ENCODE assay signal across 9 mouse cellular contexts in the genomic region with DNA sequence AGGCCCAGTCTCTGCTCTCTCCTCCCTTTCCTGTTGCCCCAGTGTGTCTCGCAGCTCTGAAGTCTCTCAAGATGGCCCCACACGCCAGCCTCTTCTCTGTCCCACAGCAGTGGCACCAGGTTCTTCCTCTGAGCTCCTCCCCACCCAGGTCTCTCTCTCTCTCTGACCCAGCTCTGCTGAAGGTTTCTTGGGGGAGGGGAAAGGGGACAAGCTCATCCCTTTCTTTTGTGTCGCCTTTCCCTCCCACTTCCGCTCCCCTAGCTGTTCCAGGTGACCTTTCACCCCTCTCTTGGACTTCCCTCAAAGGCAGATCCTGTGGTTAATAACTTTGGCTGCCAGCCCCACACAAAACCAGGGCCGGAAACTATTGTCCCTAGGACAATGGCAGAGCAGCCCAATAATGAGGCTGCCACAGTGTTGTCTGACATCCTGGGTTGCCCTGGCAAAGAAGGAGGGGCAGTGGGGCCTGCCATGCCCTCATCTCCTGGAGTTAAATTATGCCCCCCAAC. TPM values are rescaled to one million over a fixed set of nuclear protein-coding genes. Genes with fewer than 3 reads are reported as not detected.
A peak's percentile ranks its signal among the peaks of the same experiment; 100 is the strongest.
DNase-seq lines count a peak whose midpoint lies in the region; ATAC-seq and TF ChIP-seq lines count a peak whose summit lies in the region.
"Had no signal": no experiment of that assay in that cellular context is flagged by ENCODE, and none has a peak within 500 bp of the region (broad histone marks: within the 10 kb centered on the region; RNA-seq: fewer than 3 reads in every experiment).

No protein-coding gene starts in this region.

- peak; percentile 48 for DNase-seq in embryonic facial prominence, embryonic 10.5 days (ENCODE audit: low spot score)
- DNase-seq in hindbrain, embryonic 10.5 days (ENCODE audit: low spot score): peak; percentile 87
- DNase-seq in lung, adult 2 months: peak; percentile 5
- DNase-seq in retina, postnatal 1 day: peak; percentile 95
- no peak for DNase-seq in cerebellum, adult 8-10 months
- DNase-seq in left cerebral cortex, postnatal 36 days (ENCODE audit: low spot score in 2 of 2): no peak

- no peaks in the 10 kb centered on the region for H3K9me3 ChIP-seq in intestine, embryonic 15.5 days
- H3K9me3 ChIP-seq in intestine, embryonic 16.5 days (ENCODE audit: control insufficient read depth, low read length): no peaks in the 10 kb centered on the region
- no peaks in the 10 kb centered on the region for H3K9me3 ChIP-seq in embryonic facial prominence, embryonic 10.5 days
- H3K9me3 ChIP-seq in hindbrain, embryonic 10.5 days: no peaks in the 10 kb centered on the region

- H3K36me3 ChIP-seq in intestine, embryonic 15.5 days: no peaks in the 10 kb centered on the region
- no peaks in the 10 kb centered on the region for H3K36me3 ChIP-seq in intestine, embryonic 16.5 days (ENCODE audit: control insufficient read depth, insufficient read depth, low read length)
- H3K36me3 ChIP-seq in embryonic facial prominence, embryonic 10.5 days (replicated peaks): no peaks in the 10 kb centered on the region
- no peaks in the 10 kb centered on the region for H3K36me3 ChIP-seq in hindbrain, embryonic 10.5 days

- H3K4me1 ChIP-seq in intestine, embryonic 15.5 days (replicated peaks): no peaks in the 10 kb centered on the region
- no peaks in the 10 kb centered on the region for H3K4me1 ChIP-seq in intestine, embryonic 16.5 days (ENCODE audit: control insufficient read depth, insufficient read depth, low read length)
- peaks cover 22% of the 10 kb centered on the region for H3K4me1 ChIP-seq in embryonic facial prominence, embryonic 10.5 days
- H3K4me1 ChIP-seq in hindbrain, embryonic 10.5 days (replicated peaks): peaks cover 27% of the 10 kb centered on the region
- H3K4me1 ChIP-seq in lung, adult 2 months (ENCODE audit: control insufficient read depth, insufficient read depth, low read length): no peaks in the 10 kb centered on the region

- peak; percentile 47; the same call in 1 of the 2 replicates for ATAC-seq in intestine, embryonic 15.5 days
- no peak for ATAC-seq in intestine, embryonic 16.5 days

- no peak overlapping the region for H3K4me3 ChIP-seq in intestine, embryonic 15.5 days (replicated peaks)
- H3K4me3 ChIP-seq in intestine, embryonic 16.5 days (ENCODE audit: low read length): no peak overlapping the region
- no peak overlapping the region for H3K4me3 ChIP-seq in embryonic facial prominence, embryonic 10.5 days
- 0 out of 2 replicates have a peak overlapping the region, but pooled peaks have one; percentile 13 for H3K4me3 ChIP-seq in hindbrain, embryonic 10.5 days
- no peak overlapping the region for H3K4me3 ChIP-seq in lung, adult 2 months (replicated peaks; ENCODE audit: extremely low read depth, low read depth, low read length)

- no peak overlapping the region for H3K4me2 ChIP-seq in intestine, embryonic 15.5 days (replicated peaks)
- no peak overlapping the region for H3K4me2 ChIP-seq in intestine, embryonic 16.5 days (ENCODE audit: low read depth, low read length)

- H3K27me3 ChIP-seq in intestine, embryonic 15.5 days (replicated peaks): no peaks in the 10 kb centered on the region
- no peaks in the 10 kb centered on the region for H3K27me3 ChIP-seq in intestine, embryonic 16.5 days (replicated peaks; ENCODE audit: control insufficient read depth, insufficient read depth, low read length)
- H3K27me3 ChIP-seq in embryonic facial prominence, embryonic 10.5 days (replicated peaks; ENCODE audit: low read depth, poor library complexity, severe bottlenecking): peaks cover 42% of the 10 kb centered on the region
- peaks cover 94% of the 10 kb centered on the region for H3K27me3 ChIP-seq in hindbrain, embryonic 10.5 days (ENCODE audit: insufficient read depth, poor library complexity, severe bottlenecking)

- TF ChIP-seq CTCF in lung, adult 2 months (IDR thresholded peaks at IDR 0.05; ENCODE audit: insufficient read depth, low read length): no peak

- TF ChIP-seq POLR2A in lung, adult 2 months (IDR thresholded peaks at IDR 0.05; ENCODE audit: borderline replicate concordance, extremely low read depth, low read depth, low read length): no peak

- no peak overlapping the region for H3K27ac ChIP-seq in intestine, embryonic 15.5 days
- H3K27ac ChIP-seq in intestine, embryonic 16.5 days (ENCODE audit: low read length): no peak overlapping the region
- 0 out of 2 replicates have a peak overlapping the region, but pooled peaks have one; percentile 12 for H3K27ac ChIP-seq in embryonic facial prominence, embryonic 10.5 days (replicated peaks)
- peak overlapping the region; percentile 75 for H3K27ac ChIP-seq in hindbrain, embryonic 10.5 days
- H3K27ac ChIP-seq: macrophage had no signal

- WGBS in intestine, embryonic 15.5 days: 64% methylated on average over 5 of the region's 5 CpGs
- WGBS in intestine, embryonic 16.5 days: 58% methylated on average over 5 of the region's 5 CpGs
- WGBS in embryonic facial prominence, embryonic 10.5 days: 23% methylated on average over 5 of the region's 5 CpGs
- 16% methylated on average over 5 of the region's 5 CpGs for WGBS in hindbrain, embryonic 10.5 days
- WGBS in lung, adult 2 months: 40% methylated on average over 5 of the region's 5 CpGs

- intact Hi-C loops in left cerebral cortex, postnatal 36 days (cut with DNase I): no loop called here

- H3K9ac ChIP-seq in intestine, embryonic 15.5 days: no peak overlapping the region
- no peak overlapping the region for H3K9ac ChIP-seq in intestine, embryonic 16.5 days (ENCODE audit: low read depth, low read length)

RNA-seq across cellular contexts. Expression of gene Pax8, which starts 27.6 kb away (rescaled TPM):
- polyA plus RNA-seq in intestine, embryonic 15.5 days (2015; fragmentation: Nextera tagmentation; extraction: Ambion mirVana): 0.73 and 1.1 TPM in 2 replicates
- 0.92 and 0.99 TPM in 2 replicates for polyA plus RNA-seq in intestine, embryonic 16.5 days (2015; fragmentation: Nextera tagmentation; extraction: Ambion mirVana)
- 1.1 and 3.0 TPM in 2 replicates for polyA plus RNA-seq in embryonic facial prominence, embryonic 10.5 days (2016; fragmentation: Nextera tagmentation; extraction: Ambion mirVana)
- 10.2 and 23.7 TPM in 2 replicates for polyA plus RNA-seq in hindbrain, embryonic 10.5 days (2016; fragmentation: Nextera tagmentation; extraction: Ambion mirVana)
- not detected in 2 replicates for polyA plus RNA-seq in lung, adult 2 months (2012; rRNA removed)
- not detected for total RNA-seq in left cerebral cortex, postnatal 36 days (2021)
- polyA plus RNA-seq: macrophage had no signal

Comparison
In these comparisons a context has a peak if more than half of its experiments do, and no peak if none do; other contexts are left out.
1. H3K27ac ChIP-seq: peak in embryonic facial prominence, embryonic 10.5 days (single experiment) and hindbrain, embryonic 10.5 days (single experiment); none in intestine, embryonic 15.5 days (single experiment) and intestine, embryonic 16.5 days (single experiment).
2. DNase-seq: peak in embryonic facial prominence, embryonic 10.5 days (single experiment), hindbrain, embryonic 10.5 days (single experiment), lung, adult 2 months (single experiment) and retina, postnatal 1 day (single experiment); none in cerebellum, adult 8-10 months (single experiment) and left cerebral cortex, postnatal 36 days (0 of 2).